Mouse (Mus musculus) heart, embryonic 15.5 days (tissue): ENCODE results near the gene Pou6f2. TPM values are rescaled to one million over a fixed set of nuclear protein-coding genes. Genes with fewer than 3 reads are reported as not detected.

Source experiments
- ATAC-seq: fragments of 200-750 bp; cut with Nextera tagmentation; replicated peaks from 2 replicates; pipeline ENCODE4 v1.8.0; 2017; ENCODE audit warnings: low read depth, moderate TSS enrichment; ENCODE audit not compliant: insufficient number of reproducible peaks, insufficient read depth, low FRiP score
- H3K27ac ChIP-seq: fragments of 300-500 bp; sonication (generic); 2 replicates; pipeline ENCODE4 v1.5.1; 2015; ENCODE audit warnings: mild to moderate bottlenecking, inconsistent platforms
- H3K27me3 ChIP-seq: fragments of 300-500 bp; sonication (generic); 2 replicates; pipeline ENCODE4 v1.6.1; 2015; ENCODE audit warnings: inconsistent platforms
- H3K36me3 ChIP-seq: fragments of 300-500 bp; sonication (generic); 2 replicates; pipeline ENCODE4 v1.6.1; 2015; ENCODE audit warnings: mild to moderate bottlenecking, inconsistent platforms
- H3K4me1 ChIP-seq: fragments of 300-500 bp; sonication (generic); replicated peaks from 2 replicates; pipeline ENCODE4 v1.6.1; 2015; ENCODE audit warnings: inconsistent platforms
- H3K4me2 ChIP-seq: fragments of 300-500 bp; sonication (generic); 2 replicates; pipeline ENCODE4 v1.6.1; 2015; ENCODE audit warnings: inconsistent platforms, mild to moderate bottlenecking, moderate library complexity
- H3K4me3 ChIP-seq: fragments of 300-500 bp; sonication (generic); 2 replicates; pipeline ENCODE4 v1.5.1; 2015; ENCODE audit warnings: mild to moderate bottlenecking, inconsistent platforms
- H3K9ac ChIP-seq: fragments of 300-500 bp; sonication (generic); 2 replicates; pipeline ENCODE4 v1.6.1; 2015; ENCODE audit warnings: mild to moderate bottlenecking, inconsistent platforms
- H3K9me3 ChIP-seq: fragments of 300-500 bp; sonication (generic); replicated peaks from 2 replicates; pipeline ENCODE4 v1.6.1; 2016; ENCODE audit warnings: inconsistent platforms
- WGBS: fragments of 180-500 bp; shearing (Covaris S2); methylation state at CpG from one replicate; pipeline ENCODE4 v1.1.7; 2015; ENCODE audit warnings: mixed read lengths; 5-methylcytosine and 5-hydroxymethylcytosine counted together
- polyA plus RNA-seq: library from polyadenylated mRNA; unstranded; fragments of >200 nt; fragmentation: Nextera tagmentation; extraction: Ambion mirVana; gene quantifications from 2 replicates; pipeline ENCODE4 v1.2.1, GENCODE M21; 2015

Gene Pou6f2
- 0.68 and 1.1 TPM in 2 replicates for polyA plus RNA-seq

GRCm38 (mm10) chr13:18397586-18397985, at the start of gene Pou6f2:
Pou6f2 (minus strand) TSS chr13:18397686.
- Histone ChIP-seq H3K36me3 (no peaks in the 10 kb centered on the region), H3K27me3 (no peaks in the 10 kb centered on the region), H3K4me3 (no peak within 1 kb of the TSS), H3K9ac (no peak within 1 kb of the TSS), H3K4me1 (no peaks in the 10 kb centered on the region), H3K9me3 (no peaks in the 10 kb centered on the region), H3K4me2 (no peak within 1 kb of the TSS), H3K27ac (no peak within 1 kb of the TSS)
- no peak for ATAC-seq
- 69% methylated on average over 6 of the region's 6 CpGs for WGBS

- H3K4me3 ChIP-seq, result no peak overlapping the region
- no peaks in the 10 kb centered on the region for H3K27me3 ChIP-seq
- H3K9me3 ChIP-seq, result no peaks in the 10 kb centered on the region
- H3K9ac ChIP-seq, result no peak overlapping the region
- H3K27ac ChIP-seq, result no peak overlapping the region
- no peak overlapping the region for H3K4me2 ChIP-seq
- 74% methylated on average over 3 of the region's 3 CpGs for WGBS
- ATAC-seq, result no peak
- H3K36me3 ChIP-seq, result no peaks in the 10 kb centered on the region
- H3K4me1 ChIP-seq, result no peaks in the 10 kb centered on the region
Measured at GRCm38 (mm10) chr13:18439858-18440257, 42.4 kb upstream of the Pou6f2 start.

- H3K27me3 ChIP-seq, result no peaks in the 10 kb centered on the region
- WGBS, result 87% methylated on average over 4 of the region's 4 CpGs
- no peak for ATAC-seq
Measured at GRCm38 (mm10) chr13:18387673-18388072, 9.8 kb downstream of the Pou6f2 start.

GRCm38 (mm10) chr13:18363373-18363772, 34.1 kb downstream of the Pou6f2 start:
- Histone ChIP-seq H3K4me3 (no peak overlapping the region), H3K9ac (no peak overlapping the region), H3K4me1 (no peaks in the 10 kb centered on the region), H3K27me3 (no peaks in the 10 kb centered on the region), H3K9me3 (no peaks in the 10 kb centered on the region), H3K4me2 (no peak overlapping the region), H3K27ac (no peak overlapping the region), H3K36me3 (no peaks in the 10 kb centered on the region)
- WGBS, result 36% methylated on average over 2 of the region's 2 CpGs
- ATAC-seq, result no peak

More at GRCm38 (mm10) chr13:18387673-18388072, 9.8 kb downstream of the Pou6f2 start:
- no peaks in the 10 kb centered on the region for H3K36me3 ChIP-seq
- no peak overlapping the region for H3K27ac ChIP-seq
- H3K9ac ChIP-seq, result no peak overlapping the region
- no peaks in the 10 kb centered on the region for H3K4me1 ChIP-seq
- H3K4me2 ChIP-seq, result no peak overlapping the region
- H3K4me3 ChIP-seq, result no peak overlapping the region
- H3K9me3 ChIP-seq, result no peaks in the 10 kb centered on the region

- Histone ChIP-seq H3K4me2 (no peak overlapping the region), H3K4me3 (no peak overlapping the region), H3K9me3 (no peaks in the 10 kb centered on the region), H3K9ac (no peak overlapping the region), H3K4me1 (no peaks in the 10 kb centered on the region), H3K27me3 (no peaks in the 10 kb centered on the region), H3K36me3 (no peaks in the 10 kb centered on the region), H3K27ac (no peak overlapping the region)
- 62% methylated on average over 4 of the region's 4 CpGs for WGBS
- no peak for ATAC-seq
Measured at GRCm38 (mm10) chr13:18344580-18345333, 52.7 kb downstream of the Pou6f2 start.

- H3K36me3 ChIP-seq, result no peaks in the 10 kb centered on the region
- H3K9me3 ChIP-seq, result no peaks in the 10 kb centered on the region
- H3K4me2 ChIP-seq, result no peak overlapping the region
- H3K27ac ChIP-seq, result no peak overlapping the region
- no peak overlapping the region for H3K9ac ChIP-seq
- no peaks in the 10 kb centered on the region for H3K27me3 ChIP-seq
- no peak overlapping the region for H3K4me3 ChIP-seq
- ATAC-seq, result no peak
- 71% methylated on average over 10 of the region's 10 CpGs for WGBS
- no peaks in the 10 kb centered on the region for H3K4me1 ChIP-seq
Measured at GRCm38 (mm10) chr13:18338910-18339501, 58.5 kb downstream of the Pou6f2 start.

GRCm38 (mm10) chr13:18338022-18338421, 59.5 kb downstream of the Pou6f2 start:
- Histone ChIP-seq H3K27ac (no peak overlapping the region), H3K36me3 (no peaks in the 10 kb centered on the region), H3K4me2 (no peak overlapping the region), H3K9me3 (no peaks in the 10 kb centered on the region), H3K4me3 (no peak overlapping the region), H3K27me3 (no peaks in the 10 kb centered on the region), H3K9ac (no peak overlapping the region), H3K4me1 (no peaks in the 10 kb centered on the region)
- 67% methylated on average over 2 of the region's 2 CpGs for WGBS
- ATAC-seq, result no peak

- 60% methylated on average over 4 of the region's 4 CpGs for WGBS
- Histone ChIP-seq H3K4me3 (no peak overlapping the region), H3K27me3 (no peaks in the 10 kb centered on the region), H3K4me1 (no peaks in the 10 kb centered on the region), H3K27ac (no peak overlapping the region), H3K9me3 (no peaks in the 10 kb centered on the region), H3K4me2 (no peak overlapping the region), H3K9ac (no peak overlapping the region), H3K36me3 (no peaks in the 10 kb centered on the region)
- ATAC-seq, result no peak
Measured at GRCm38 (mm10) chr13:18334035-18334434, 63.5 kb downstream of the Pou6f2 start.

GRCm38 (mm10) chr13:18332596-18332995, 64.9 kb downstream of the Pou6f2 start:
- H3K9me3 ChIP-seq, result no peaks in the 10 kb centered on the region
- 18% methylated on average over 1 of the region's 1 CpGs for WGBS
- H3K27me3 ChIP-seq, result no peaks in the 10 kb centered on the region
- H3K27ac ChIP-seq, result no peak overlapping the region
- no peak for ATAC-seq
- no peaks in the 10 kb centered on the region for H3K36me3 ChIP-seq
- no peak overlapping the region for H3K4me3 ChIP-seq
- H3K4me1 ChIP-seq, result no peaks in the 10 kb centered on the region
- H3K9ac ChIP-seq, result no peak overlapping the region
- H3K4me2 ChIP-seq, result no peak overlapping the region

- no peak for ATAC-seq
- Histone ChIP-seq H3K4me2 (no peak overlapping the region), H3K9me3 (no peaks in the 10 kb centered on the region), H3K27ac (no peak overlapping the region), H3K4me1 (no peaks in the 10 kb centered on the region), H3K4me3 (no peak overlapping the region), H3K36me3 (no peaks in the 10 kb centered on the region), H3K27me3 (no peaks in the 10 kb centered on the region), H3K9ac (no peak overlapping the region)
- 62% methylated on average over 6 of the region's 6 CpGs for WGBS
Measured at GRCm38 (mm10) chr13:18323980-18324678, 73.4 kb downstream of the Pou6f2 start.

GRCm38 (mm10) chr13:18323407-18323806, 74.1 kb downstream of the Pou6f2 start:
- Histone ChIP-seq H3K4me3 (no peak overlapping the region), H3K27me3 (no peaks in the 10 kb centered on the region), H3K27ac (no peak overlapping the region), H3K36me3 (no peaks in the 10 kb centered on the region), H3K4me1 (no peaks in the 10 kb centered on the region), H3K4me2 (no peak overlapping the region), H3K9ac (no peak overlapping the region), H3K9me3 (no peaks in the 10 kb centered on the region)
- 72% methylated on average over 8 of the region's 8 CpGs for WGBS
- ATAC-seq, result no peak
